Mouse (Mus musculus): ENCODE data around the gene Crhbp.

DNA sequence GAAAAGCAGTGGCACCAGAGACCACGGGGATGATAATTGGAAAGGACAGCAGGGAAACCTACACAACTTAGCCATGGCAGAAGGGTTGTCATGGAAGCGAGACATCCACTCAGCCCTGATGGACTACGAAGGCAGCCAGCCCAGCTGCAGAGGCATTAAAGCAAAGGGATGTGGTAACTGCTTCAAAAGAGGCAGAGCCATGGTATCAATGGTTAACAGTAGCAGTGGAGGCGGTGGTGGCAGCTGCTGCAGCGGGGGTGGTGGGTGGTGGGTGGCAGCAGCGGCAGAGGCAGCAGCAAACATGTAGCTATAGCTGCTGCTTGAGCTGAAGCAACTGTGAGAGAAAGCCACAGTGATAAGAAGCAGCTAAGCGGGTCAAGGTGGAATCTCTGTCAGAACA lies 51.5 kb downstream of the Crhbp start:
- TF ChIP-seq EP300 (IDR thresholded peaks at IDR 0.05; ENCODE audit: low read depth) (no peak), CTCF (IDR thresholded peaks at IDR 0.05; ENCODE audit: low read depth) (no peak)
